Mouse (Mus musculus) intestine, postnatal 0 days (tissue): ENCODE data around the gene B4galnt4. TPM values are rescaled to one million over a fixed set of nuclear protein-coding genes. Genes with fewer than 3 reads are reported as not detected.

Experiments
- ATAC-seq: fragments of 200-750 bp; cut with Nextera tagmentation; 2 replicates; pipeline ENCODE4 v1.8.0; 2017; ENCODE audit warnings: mild to moderate bottlenecking, moderate TSS enrichment, moderate library complexity
- H3K27ac ChIP-seq: fragments of 300-500 bp; sonication (generic); 2 replicates; pipeline ENCODE4 v1.5.1; 2014; ENCODE audit warnings: mild to moderate bottlenecking, low read depth, low read length, moderate library complexity
- H3K27me3 ChIP-seq: fragments of 300-500 bp; sonication (generic); replicated peaks from 2 replicates; pipeline ENCODE4 v1.6.1; 2014; ENCODE audit warnings: low read length, mixed read lengths; ENCODE audit not compliant: control insufficient read depth, insufficient read depth
- H3K36me3 ChIP-seq: fragments of 300-500 bp; sonication (generic); 2 replicates; pipeline ENCODE4 v1.6.1; 2014; ENCODE audit warnings: mild to moderate bottlenecking, moderate library complexity; ENCODE audit not compliant: control insufficient read depth, insufficient read depth
- H3K4me1 ChIP-seq: fragments of 300-500 bp; sonication (generic); replicated peaks from 2 replicates; pipeline ENCODE4 v1.6.1; 2014; ENCODE audit warnings: antibody characterized with exemption, low read length, mixed read lengths; ENCODE audit not compliant: control insufficient read depth, insufficient read depth
- H3K4me2 ChIP-seq: fragments of 300-500 bp; sonication (generic); replicated peaks from 2 replicates; pipeline ENCODE4 v1.6.1; 2014; ENCODE audit warnings: low read depth, mild to moderate bottlenecking, moderate library complexity
- H3K4me3 ChIP-seq: fragments of 300-500 bp; sonication (generic); 2 replicates; pipeline ENCODE4 v1.5.1; 2014; ENCODE audit warnings: low read depth, low read length
- H3K9ac ChIP-seq: fragments of 300-500 bp; sonication (generic); 2 replicates; pipeline ENCODE4 v1.6.1; 2014; ENCODE audit warnings: mild to moderate bottlenecking, low read depth, low read length
- H3K9me3 ChIP-seq: fragments of 300-500 bp; sonication (generic); 2 replicates; pipeline ENCODE4 v1.6.1; 2016; ENCODE audit warnings: mixed run types; ENCODE audit not compliant: control insufficient read depth
- CTCF ChIP-seq: sonication (generic); IDR thresholded peaks from 2 replicates; pipeline ENCODE4 v1.5.1; 2016; ENCODE audit warnings: low read depth, mild to moderate bottlenecking, control low read depth, antibody characterized with exemption, moderate library complexity
- WGBS: fragments of 180-500 bp; shearing (Covaris S2); extraction: QIAGEN DNeasy Blood & Tissue Kit; methylation state at CpG from one replicate; pipeline ENCODE4 v1.1.7; 2014; 5-methylcytosine and 5-hydroxymethylcytosine counted together
- polyA plus RNA-seq: library from polyadenylated mRNA; unstranded; fragments of >200 nt; fragmentation: Nextera tagmentation; extraction: Ambion mirVana; gene quantifications from 2 replicates; pipeline ENCODE4 v1.2.1, GENCODE M21; 2015

The B4galnt4 gene
- polyA plus RNA-seq, 1 experiment from 2014 or later = 1.9 TPM

GRCm38 (mm10) chr7:141021489-141022449, 39.1 kb upstream of the B4galnt4 start:
- Histone ChIP-seq H3K4me1 (peaks cover 8% of the 10 kb centered on the region; the same call in 1 of the 2 replicates), H3K4me3 (no peak overlapping the region), H3K27me3 (no peaks in the 10 kb centered on the region), H3K9ac (no peak overlapping the region), H3K36me3 (no peaks in the 10 kb centered on the region), H3K4me2 (no peak overlapping the region), H3K9me3 (no peaks in the 10 kb centered on the region), H3K27ac (no peak overlapping the region)
- no peak for ATAC-seq
- TF ChIP-seq CTCF = no peak
- 78% methylated on average over 14 of the region's 14 CpGs for WGBS

GRCm38 (mm10) chr7:141024865-141025838, 35.8 kb upstream of the B4galnt4 start:
- Histone ChIP-seq H3K4me3 (no peak overlapping the region), H3K27me3 (no peaks in the 10 kb centered on the region), H3K36me3 (no peaks in the 10 kb centered on the region), H3K9ac (no peak overlapping the region), H3K27ac (no peak overlapping the region; the same call in 1 of the 2 replicates), H3K9me3 (no peaks in the 10 kb centered on the region), H3K4me2 (no peak overlapping the region), H3K4me1 (peaks cover 8% of the 10 kb centered on the region; the same call in 1 of the 2 replicates)
- WGBS = 56% methylated on average over 6 of the region's 6 CpGs
- no peak for TF ChIP-seq CTCF
- no peak for ATAC-seq

GRCm38 (mm10) chr7:141026097-141026739, 34.7 kb upstream of the B4galnt4 start:
- ATAC-seq = no peak

GRCm38 (mm10) chr7:141026740-141027098, 34.2 kb upstream of the B4galnt4 start:
- Histone ChIP-seq H3K36me3 (no peaks in the 10 kb centered on the region), H3K27me3 (no peaks in the 10 kb centered on the region), H3K4me1 (peaks cover 8% of the 10 kb centered on the region; the same call in 1 of the 2 replicates), H3K9me3 (no peaks in the 10 kb centered on the region), H3K4me2 (no peak overlapping the region), H3K27ac (no peak overlapping the region), H3K9ac (no peak overlapping the region), H3K4me3 (no peak overlapping the region)
- no peak for TF ChIP-seq CTCF
- WGBS = 67% methylated on average over 5 of the region's 5 CpGs
- no peak for ATAC-seq

More at GRCm38 (mm10) chr7:141026097-141026739, 34.7 kb upstream of the B4galnt4 start:
- no peak for TF ChIP-seq CTCF
- Histone ChIP-seq H3K9ac (no peak overlapping the region), H3K27ac (no peak overlapping the region), H3K4me3 (no peak overlapping the region), H3K27me3 (no peaks in the 10 kb centered on the region), H3K9me3 (no peaks in the 10 kb centered on the region), H3K36me3 (no peaks in the 10 kb centered on the region), H3K4me2 (no peak overlapping the region), H3K4me1 (peaks cover 8% of the 10 kb centered on the region; the same call in 1 of the 2 replicates)
- WGBS = 49% methylated on average over 6 of the region's 6 CpGs

GRCm38 (mm10) chr7:141028831-141029230, 32.1 kb upstream of the B4galnt4 start, which contains the start of gene Gm17387:
Gene Gm17387, plus strand, starts transcription at chr7:141029131.
- peaks cover 8% of the 10 kb centered on the region; the same call in 1 of the 2 replicates for H3K4me1 ChIP-seq
- no peak for TF ChIP-seq CTCF
- no peaks in the 10 kb centered on the region for H3K9me3 ChIP-seq
- no peak within 1 kb of the TSS for H3K27ac ChIP-seq
- no peak within 1 kb of the TSS for H3K4me2 ChIP-seq
- ATAC-seq = no peak
- no peaks in the 10 kb centered on the region for H3K27me3 ChIP-seq
- no peak within 1 kb of the TSS for H3K4me3 ChIP-seq
- no peak within 1 kb of the TSS for H3K9ac ChIP-seq
- WGBS = 95% methylated on average over 2 of the region's 2 CpGs
- no peaks in the 10 kb centered on the region for H3K36me3 ChIP-seq
